Mouse (Mus musculus) spleen, adult 2 months (tissue): Measurements from ENCODE around the gene Spns3.

ENCODE experiments used
- CTCF ChIP-seq: fragments of 200-500 bp; IDR thresholded peaks from 2 replicates; pipeline ENCODE4 v1.5.1; 2011; ENCODE audit warnings: mild to moderate bottlenecking, inconsistent platforms; ENCODE audit not compliant: insufficient read depth, insufficient read length, insufficient replicate concordance; ENCODE audit errors: extremely low read depth
- POLR2A ChIP-seq: fragments of 200-500 bp; IDR thresholded peaks from 2 replicates; pipeline ENCODE4 v1.6.1; 2011; ENCODE audit warnings: low read depth, low read length, inconsistent platforms

- TF ChIP-seq POLR2A (no peak), CTCF (peak; percentile 59; the same call in 1 of the 2 replicates)
Observed at GRCm38 (mm10) chr11:72446311-72447105, 103.8 kb downstream of the Spns3 start.
